Mouse (Mus musculus): Measurements from ENCODE around the gene Creb3l1. TPM values are rescaled to one million over a fixed set of nuclear protein-coding genes. Genes with fewer than 3 reads are reported as not detected.

The Creb3l1 gene
- polyA plus RNA-seq, 1 experiment from 2014 or later: 0.45 TPM

GRCm38 (mm10) chr2:91984439-91984838 lies 39.9 kb downstream of the Creb3l1 start:
- no peaks in the 10 kb centered on the region for H3K27me3 ChIP-seq (ENCODE audit: low read depth, poor library complexity, severe bottlenecking)
- H3K9me3 ChIP-seq (replicated peaks): no peaks in the 10 kb centered on the region
- under 1% methylated on average over 7 of the region's 13 CpGs for WGBS
- H3K4me3 ChIP-seq: peak overlapping the region; percentile 33
- DNase-seq (ENCODE audit: low spot score): peak; percentile 79
- H3K36me3 ChIP-seq: no peaks in the 10 kb centered on the region
- H3K4me1 ChIP-seq: peaks cover 59% of the 10 kb centered on the region
- peak overlapping the region; percentile 78 for H3K27ac ChIP-seq

- Histone ChIP-seq H3K27me3 (ENCODE audit: low read depth, poor library complexity, severe bottlenecking) (peaks cover 36% of the 10 kb centered on the region), H3K36me3 (no peaks in the 10 kb centered on the region), H3K27ac (0 out of 2 replicates have a peak overlapping the region, but pooled peaks have one; percentile 12), H3K4me1 (peaks cover 65% of the 10 kb centered on the region), H3K4me3 (no peak overlapping the region), H3K9me3 (replicated peaks) (no peaks in the 10 kb centered on the region)
- 32% methylated on average over 5 of the region's 5 CpGs for WGBS
- no peak for DNase-seq (ENCODE audit: low spot score)
Observed at GRCm38 (mm10) chr2:91980830-91981229, 43.5 kb downstream of the Creb3l1 start.

GRCm38 (mm10) chr2:91980245-91980644 lies 44.1 kb downstream of the Creb3l1 start:
- WGBS: 8% methylated on average over 4 of the region's 4 CpGs
- no peak for DNase-seq (ENCODE audit: low spot score)

GRCm38 (mm10) chr2:91978547-91978946 lies 45.8 kb downstream of the Creb3l1 start:
- Histone ChIP-seq H3K4me1 (peaks cover 56% of the 10 kb centered on the region), H3K9me3 (replicated peaks) (no peaks in the 10 kb centered on the region), H3K27me3 (ENCODE audit: low read depth, poor library complexity, severe bottlenecking) (peaks cover 59% of the 10 kb centered on the region), H3K27ac (no peak overlapping the region), H3K36me3 (no peaks in the 10 kb centered on the region), H3K4me3 (no peak overlapping the region)
- DNase-seq (ENCODE audit: low spot score): no peak
- WGBS: 19% methylated on average over 2 of the region's 2 CpGs

More at GRCm38 (mm10) chr2:91980245-91980644, 44.1 kb downstream of the Creb3l1 start:
- peak overlapping the region; percentile 12 for H3K27ac ChIP-seq
- H3K9me3 ChIP-seq (replicated peaks): no peaks in the 10 kb centered on the region
- H3K36me3 ChIP-seq: no peaks in the 10 kb centered on the region
- H3K27me3 ChIP-seq (ENCODE audit: low read depth, poor library complexity, severe bottlenecking): peaks cover 42% of the 10 kb centered on the region
- H3K4me3 ChIP-seq: no peak overlapping the region
- H3K4me1 ChIP-seq: peaks cover 67% of the 10 kb centered on the region

- no peak for DNase-seq (ENCODE audit: low spot score)
- Histone ChIP-seq H3K4me3 (no peak overlapping the region), H3K4me1 (peaks cover 58% of the 10 kb centered on the region), H3K36me3 (no peaks in the 10 kb centered on the region), H3K27ac (no peak overlapping the region), H3K9me3 (replicated peaks) (no peaks in the 10 kb centered on the region), H3K27me3 (ENCODE audit: low read depth, poor library complexity, severe bottlenecking) (peaks cover 65% of the 10 kb centered on the region)
- WGBS: 82% methylated on average over 4 of the region's 4 CpGs
Observed at GRCm38 (mm10) chr2:91977960-91978359, 46.3 kb downstream of the Creb3l1 start.

GRCm38 (mm10) chr2:91975581-91976541 lies 48.4 kb downstream of the Creb3l1 start, which contains the start of gene Dgkz:
Gene Dgkz, minus strand, starts transcription at chr2:91975864.
- DNase-seq (ENCODE audit: low spot score): peak; percentile 68
- Histone ChIP-seq H3K4me3 (peak within 1 kb of the TSS; percentile 54), H3K27me3 (ENCODE audit: low read depth, poor library complexity, severe bottlenecking) (peaks cover 86% of the 10 kb centered on the region), H3K4me1 (peaks cover 66% of the 10 kb centered on the region), H3K27ac (peak within 1 kb of the TSS; percentile 76), H3K36me3 (no peaks in the 10 kb centered on the region), H3K9me3 (replicated peaks) (no peaks in the 10 kb centered on the region)
- under 1% methylated on average over 77 of the region's 79 CpGs for WGBS

- no peak for DNase-seq (ENCODE audit: low spot score)
- peaks cover 89% of the 10 kb centered on the region for H3K27me3 ChIP-seq (ENCODE audit: low read depth, poor library complexity, severe bottlenecking)
- H3K27ac ChIP-seq: peak overlapping the region; percentile 26; the same call in 1 of the 2 replicates
- no peak overlapping the region for H3K4me3 ChIP-seq
- no peaks in the 10 kb centered on the region for H3K9me3 ChIP-seq (replicated peaks)
- peaks cover 49% of the 10 kb centered on the region for H3K4me1 ChIP-seq
- no peaks in the 10 kb centered on the region for H3K36me3 ChIP-seq
- WGBS: 27% methylated on average over 7 of the region's 7 CpGs
Observed at GRCm38 (mm10) chr2:91973416-91974135, 50.7 kb downstream of the Creb3l1 start.

- Histone ChIP-seq H3K9me3 (replicated peaks) (no peaks in the 10 kb centered on the region), H3K4me3 (no peak overlapping the region), H3K27ac (peak overlapping the region; percentile 64; the same call in 1 of the 2 replicates), H3K36me3 (no peaks in the 10 kb centered on the region), H3K4me1 (peaks cover 54% of the 10 kb centered on the region), H3K27me3 (ENCODE audit: low read depth, poor library complexity, severe bottlenecking) (peaks cover 75% of the 10 kb centered on the region)
- no peak for DNase-seq (ENCODE audit: low spot score)
- 43% methylated on average over 13 of the region's 13 CpGs for WGBS
Observed at GRCm38 (mm10) chr2:91972121-91972566, 52.2 kb downstream of the Creb3l1 start.

- DNase-seq (ENCODE audit: low spot score): no peak
- H3K27me3 ChIP-seq (ENCODE audit: low read depth, poor library complexity, severe bottlenecking): peaks cover 68% of the 10 kb centered on the region
- peaks cover 57% of the 10 kb centered on the region for H3K4me1 ChIP-seq
- H3K27ac ChIP-seq: peak overlapping the region; percentile 64
- H3K36me3 ChIP-seq: no peaks in the 10 kb centered on the region
- no peaks in the 10 kb centered on the region for H3K9me3 ChIP-seq (replicated peaks)
- WGBS: 25% methylated on average over 21 of the region's 21 CpGs
- no peak overlapping the region for H3K4me3 ChIP-seq
Observed at GRCm38 (mm10) chr2:91971231-91972097, 52.8 kb downstream of the Creb3l1 start.

- Histone ChIP-seq H3K4me1 (peaks cover 63% of the 10 kb centered on the region), H3K4me3 (no peak overlapping the region), H3K36me3 (no peaks in the 10 kb centered on the region), H3K27ac (peak overlapping the region; percentile 87), H3K9me3 (replicated peaks) (no peaks in the 10 kb centered on the region), H3K27me3 (ENCODE audit: low read depth, poor library complexity, severe bottlenecking) (peaks cover 33% of the 10 kb centered on the region)
- no peak for DNase-seq (ENCODE audit: low spot score)
- WGBS: 56% methylated on average over 11 of the region's 11 CpGs
Observed at GRCm38 (mm10) chr2:91967962-91968361, 56.3 kb downstream of the Creb3l1 start.

GRCm38 (mm10) chr2:91966367-91966766 lies 57.9 kb downstream of the Creb3l1 start:
- Histone ChIP-seq H3K27ac (no peak overlapping the region), H3K36me3 (no peaks in the 10 kb centered on the region), H3K4me1 (peaks cover 63% of the 10 kb centered on the region), H3K4me3 (no peak overlapping the region), H3K27me3 (ENCODE audit: low read depth, poor library complexity, severe bottlenecking) (peaks cover 17% of the 10 kb centered on the region), H3K9me3 (replicated peaks) (no peaks in the 10 kb centered on the region)
- 77% methylated on average over 5 of the region's 5 CpGs for WGBS
- no peak for DNase-seq (ENCODE audit: low spot score)

GRCm38 (mm10) chr2:91965417-91965816 lies 58.9 kb downstream of the Creb3l1 start:
- peak overlapping the region; percentile 86 for H3K27ac ChIP-seq
- peaks cover 64% of the 10 kb centered on the region for H3K4me1 ChIP-seq
- H3K4me3 ChIP-seq: peak overlapping the region; percentile 76
- H3K27me3 ChIP-seq (ENCODE audit: low read depth, poor library complexity, severe bottlenecking): peaks cover 8% of the 10 kb centered on the region
- peaks cover 4% of the 10 kb centered on the region; the same call in 1 of the 2 replicates for H3K36me3 ChIP-seq
- H3K9me3 ChIP-seq (replicated peaks): no peaks in the 10 kb centered on the region
- 5% methylated on average over 20 of the region's 20 CpGs for WGBS
- no peak for DNase-seq (ENCODE audit: low spot score)
